Mouse (Mus musculus) testis, postnatal 10 days (tissue): ENCODE measurements at regions not wholly inside any gene's neighbourhood (a gene's known extent, or its start where the extent isn't known, plus 50 kb on each side); places are given as distances from the start of the nearest gene placed in this dataset.

Source experiments
- DNase-seq: peaks from one replicate; pipeline ENCODE4 v3.0.0; 2021; ENCODE audit warnings: low spot score

DNA sequence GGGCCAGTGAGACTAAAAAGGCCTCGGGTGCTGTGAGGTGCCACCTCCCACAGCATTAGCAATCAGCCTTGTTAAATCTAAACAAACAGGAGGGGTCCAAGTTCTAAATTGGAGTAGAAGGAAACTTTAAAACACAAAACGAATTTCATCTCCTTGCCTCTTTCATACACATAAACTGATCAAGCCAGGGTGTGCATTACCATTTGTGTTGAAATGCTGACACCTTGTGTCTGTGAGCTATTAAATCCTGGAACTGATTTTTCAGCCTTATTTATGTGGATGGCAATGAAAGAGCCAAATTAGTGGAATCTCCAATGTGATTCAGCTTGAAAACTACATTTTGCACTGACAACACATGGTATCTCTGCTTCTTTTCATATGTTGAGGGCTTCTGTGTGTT is 114.8 kb downstream of the Pcsk1 start:
- no peak for DNase-seq

- DNase-seq: no peak
Observed at GRCm38 (mm10) chr13:75223944-75224343, 134.3 kb downstream of the Pcsk1 start.

GRCm38 (mm10) chr13:75225581-75226297 is 136.1 kb downstream of the Pcsk1 start:
- no peak for DNase-seq

GRCm38 (mm10) chr13:75227616-75228277 is 138.1 kb downstream of the Pcsk1 start:
- peak; percentile 83 for DNase-seq

- no peak for DNase-seq
Observed at GRCm38 (mm10) chr13:75236424-75236823, 146.8 kb downstream of the Pcsk1 start.
